Mouse (Mus musculus) small intestine, adult 2 months (tissue): ENCODE results near the gene Kctd5.

Experiments
- CTCF ChIP-seq: fragments of 200-500 bp; IDR thresholded peaks from 2 replicates; pipeline ENCODE4 v1.5.1; 2012; ENCODE audit warnings: low read depth, mild to moderate bottlenecking, control low read depth, inconsistent platforms, low read length, moderate library complexity, mixed read lengths; ENCODE audit not compliant: insufficient replicate concordance, insufficient read length; ENCODE audit errors: extremely low read depth
- POLR2A ChIP-seq: fragments of 200-500 bp; IDR thresholded peaks from 2 replicates; pipeline ENCODE4 v1.6.1; 2012; ENCODE audit warnings: low read depth, mild to moderate bottlenecking, control low read depth, inconsistent platforms, low read length, moderate library complexity

GRCm38 (mm10) chr17:24021375-24022199 lies 51.7 kb downstream of the Kctd5 start:
- no peak for TF ChIP-seq POLR2A
- no peak for TF ChIP-seq CTCF
